In genomic region chr15:25652368-25652767, GRCm38 (mm10) we compare ENCODE assay signal across 27 mouse cellular contexts. TPM values are rescaled to one million over a fixed set of nuclear protein-coding genes. Genes with fewer than 3 reads are reported as not detected.
A peak's percentile ranks its signal among the peaks of the same experiment; 100 is the strongest.
DNase-seq lines count a peak whose midpoint lies in the region; ATAC-seq and TF ChIP-seq lines count a peak whose summit lies in the region.
"Had no signal": no experiment of that assay in that cellular context is flagged by ENCODE, and none has a peak within 500 bp of the region (broad histone marks: within the 10 kb centered on the region; RNA-seq: fewer than 3 reads in every experiment).

No protein-coding gene starts in this region.

- H3K4me2 ChIP-seq in kidney, embryonic 15.5 days = no peak overlapping the region
- no peak overlapping the region for H3K4me2 ChIP-seq in liver, postnatal 0 days (ENCODE audit: low read depth, low read length)
- no peak overlapping the region for H3K4me2 ChIP-seq in hindbrain, embryonic 12.5 days (replicated peaks)
- H3K4me2 ChIP-seq: forebrain, embryonic 13.5 days; heart, embryonic 12.5 days; lung, embryonic 15.5 days; midbrain, embryonic 13.5 days; neural tube, embryonic 12.5 days had no signal

- H3K27ac ChIP-seq in kidney, embryonic 15.5 days = peak overlapping the region; percentile 7; the same call in 1 of the 2 replicates
- peak overlapping the region; percentile 86 for H3K27ac ChIP-seq in embryonic fibroblast, embryonic 13.5 days (ENCODE audit: insufficient read depth, low read length)
- 0 out of 2 replicates have a peak overlapping the region, but pooled peaks have one; percentile 13 for H3K27ac ChIP-seq in liver, postnatal 0 days (ENCODE audit: low read depth)
- no peak overlapping the region for H3K27ac ChIP-seq in hindbrain, embryonic 12.5 days
- H3K27ac ChIP-seq: forebrain, embryonic 13.5 days; gastrocnemius, adult 2 months; hindbrain, postnatal 0 days; kidney, postnatal 0 days; lung, embryonic 15.5 days; midbrain, embryonic 13.5 days; neural tube, embryonic 12.5 days had no signal

- no peak overlapping the region for H3K4me3 ChIP-seq in kidney, embryonic 15.5 days (replicated peaks)
- H3K4me3 ChIP-seq in E14TG2a.4 (replicated peaks; ENCODE audit: low read length) = 0 out of 2 replicates have a peak overlapping the region, but pooled peaks have one; percentile 18
- no peak overlapping the region for H3K4me3 ChIP-seq in embryonic fibroblast, embryonic 13.5 days (ENCODE audit: insufficient read depth, low read length)
- no peak overlapping the region for H3K4me3 ChIP-seq in liver, postnatal 0 days (ENCODE audit: low read depth, low read length)
- no peak overlapping the region for H3K4me3 ChIP-seq in hindbrain, embryonic 12.5 days
- H3K4me3 ChIP-seq: forebrain, embryonic 13.5 days; gastrocnemius, adult 2 months; heart, embryonic 12.5 days; hindbrain, embryonic 10.5 days; lung, embryonic 15.5 days; megakaryocyte, embryonic 14.5 days; midbrain, embryonic 13.5 days; neural tube, embryonic 12.5 days had no signal

- H3K9me3 ChIP-seq in kidney, embryonic 15.5 days (replicated peaks) = no peaks in the 10 kb centered on the region; the same call in 1 of the 2 replicates
- H3K9me3 ChIP-seq in E14TG2a.4 (ENCODE audit: low read length) = peaks cover 7% of the 10 kb centered on the region
- no peaks in the 10 kb centered on the region for H3K9me3 ChIP-seq in liver, postnatal 0 days (ENCODE audit: low read length)
- H3K9me3 ChIP-seq in hindbrain, embryonic 12.5 days (replicated peaks) = no peaks in the 10 kb centered on the region; the same call in 1 of the 2 replicates
- H3K9me3 ChIP-seq: heart, embryonic 12.5 days; hindbrain, embryonic 10.5 days; lung, embryonic 15.5 days; neural tube, embryonic 12.5 days had no signal

- H3K36me3 ChIP-seq in kidney, embryonic 15.5 days = peaks cover 3% of the 10 kb centered on the region; the same call in 1 of the 2 replicates
- H3K36me3 ChIP-seq in E14TG2a.4 (ENCODE audit: insufficient read depth, low read length) = no peaks in the 10 kb centered on the region
- no peaks in the 10 kb centered on the region for H3K36me3 ChIP-seq in liver, postnatal 0 days (replicated peaks; ENCODE audit: insufficient read depth, low read length)
- H3K36me3 ChIP-seq in hindbrain, embryonic 12.5 days = no peaks in the 10 kb centered on the region
- H3K36me3 ChIP-seq: heart, embryonic 12.5 days; lung, embryonic 15.5 days; midbrain, embryonic 13.5 days; neural tube, embryonic 12.5 days had no signal

- peaks cover 72% of the 10 kb centered on the region for H3K4me1 ChIP-seq in kidney, embryonic 15.5 days
- peaks cover 80% of the 10 kb centered on the region for H3K4me1 ChIP-seq in E14TG2a.4 (replicated peaks; ENCODE audit: low read depth, low read length)
- peaks cover 24% of the 10 kb centered on the region for H3K4me1 ChIP-seq in embryonic fibroblast, embryonic 13.5 days (ENCODE audit: control insufficient read depth, insufficient read depth, low read length)
- H3K4me1 ChIP-seq in liver, postnatal 0 days (ENCODE audit: insufficient read depth) = peaks cover 31% of the 10 kb centered on the region
- peaks cover 17% of the 10 kb centered on the region for H3K4me1 ChIP-seq in hindbrain, embryonic 12.5 days
- H3K4me1 ChIP-seq: forebrain, embryonic 13.5 days; neural tube, embryonic 12.5 days had no signal

- TF ChIP-seq EP300 in liver, postnatal 0 days (IDR thresholded peaks at IDR 0.05; ENCODE audit: low read depth) = no peak

- DNase-seq in kidney, adult 18-20 months = no peak
- no peak for DNase-seq in liver, postnatal 0 days
- DNase-seq in left cerebral cortex, adult 18-20 months (ENCODE audit: low spot score in 2 of 2) = no peak
- DNase-seq: adrenal gland, postnatal 14 days; cerebellum, adult 9-11 months; gastrocnemius, adult 2 months; heart, postnatal 10 days; kidney, adult 11 months; lung, postnatal 36 days; right cerebral cortex, adult 18-20 months; right cerebral cortex, postnatal 4 days; thymus, adult 2 months; thymus, postnatal 4 days had no signal

- no peak overlapping the region for H3K9ac ChIP-seq in kidney, embryonic 15.5 days
- no peak overlapping the region for H3K9ac ChIP-seq in liver, postnatal 0 days (replicated peaks)
- no peak overlapping the region for H3K9ac ChIP-seq in hindbrain, embryonic 12.5 days
- H3K9ac ChIP-seq: forebrain, embryonic 13.5 days; heart, embryonic 12.5 days; lung, embryonic 15.5 days; midbrain, embryonic 13.5 days; neural tube, embryonic 12.5 days had no signal

- no peak for TF ChIP-seq CTCF in E14TG2a.4 (conservative IDR thresholded peaks at IDR 0.05; ENCODE audit: low read length)
- no peak for TF ChIP-seq CTCF in embryonic fibroblast, embryonic 13.5 days (IDR thresholded peaks at IDR 0.05; ENCODE audit: borderline replicate concordance, insufficient read depth, low read length)
- no peak for TF ChIP-seq CTCF in liver, postnatal 0 days (IDR thresholded peaks at IDR 0.05; ENCODE audit: low read depth)

- no peak; the same call in 1 of the 2 replicates for ATAC-seq in kidney, embryonic 15.5 days (replicated peaks; ENCODE audit: low FRiP score)
- no peak for ATAC-seq in liver, postnatal 0 days
- no peak for ATAC-seq in monocyte, adult 5-6 weeks (replicated peaks; ENCODE audit: insufficient number of reproducible peaks, low FRiP score, low TSS enrichment, poor library complexity, severe bottlenecking)
- no peak for ATAC-seq in hindbrain, embryonic 12.5 days (ENCODE audit: low FRiP score)
- ATAC-seq: forebrain, embryonic 13.5 days; hindbrain, postnatal 0 days; midbrain, embryonic 13.5 days had no signal

- WGBS in kidney, embryonic 15.5 days = 42% methylated on average over 5 of the region's 5 CpGs
- 72% methylated on average over 5 of the region's 5 CpGs for WGBS in liver, postnatal 0 days (ENCODE audit: insufficient replicate concordance)
- 52% methylated on average over 5 of the region's 5 CpGs for WGBS in hindbrain, embryonic 12.5 days

- no peaks in the 10 kb centered on the region for H3K27me3 ChIP-seq in kidney, embryonic 15.5 days
- no peaks in the 10 kb centered on the region for H3K27me3 ChIP-seq in E14TG2a.4 (ENCODE audit: insufficient read depth, low read length)
- H3K27me3 ChIP-seq in liver, postnatal 0 days (ENCODE audit: insufficient read depth, low read length) = no peaks in the 10 kb centered on the region
- no peaks in the 10 kb centered on the region for H3K27me3 ChIP-seq in hindbrain, embryonic 12.5 days
- H3K27me3 ChIP-seq: lung, embryonic 15.5 days; megakaryocyte, embryonic 14.5 days; midbrain, embryonic 13.5 days; neural tube, embryonic 12.5 days had no signal

- TF ChIP-seq POLR2A in embryonic fibroblast, embryonic 13.5 days (IDR thresholded peaks at IDR 0.05; ENCODE audit: low read depth, low read length) = no peak

RNA-seq across cellular contexts. Expression of gene Myo10, which starts 30.0 kb away (rescaled TPM):
- 39.3 and 40.5 TPM in 2 replicates for polyA plus RNA-seq in kidney, embryonic 15.5 days (2015; fragmentation: Nextera tagmentation; extraction: Ambion mirVana)
- 47.8 and 49.9 TPM in 2 replicates for polyA plus RNA-seq in embryonic fibroblast, embryonic 13.5 days (2011; ENCODE audit: insufficient read length, low read depth, missing spikeins)
- 4.9 and 5.9 TPM in 2 replicates for polyA plus RNA-seq in liver, postnatal 0 days (2015; fragmentation: Nextera tagmentation; extraction: Ambion mirVana)
- 0.38 to 1.3 TPM (median 1.2 TPM) in 3 replicates for total RNA-seq in monocyte, adult 5-6 weeks (2017)
- 10 to 100 TPM; 38.6 to 41.0 TPM for total RNA-seq in left cerebral cortex, adult 18-20 months (2021)
- polyA plus RNA-seq in hindbrain, embryonic 12.5 days (2016; fragmentation: Nextera tagmentation; extraction: Ambion mirVana) = 42.0 and 42.6 TPM in 2 replicates
